Mouse (Mus musculus) neural tube, embryonic 12.5 days (tissue): Measurements from ENCODE around the gene Npnt. TPM values are rescaled to one million over a fixed set of nuclear protein-coding genes. Genes with fewer than 3 reads are reported as not detected.

ENCODE experiments used
- ATAC-seq: fragments of 200-750 bp; cut with Nextera tagmentation; 2 replicates; pipeline ENCODE4 v1.8.0; 2017; ENCODE audit warnings: low read depth, mild to moderate bottlenecking, moderate TSS enrichment, moderate library complexity; ENCODE audit not compliant: low FRiP score
- H3K27ac ChIP-seq: fragments of 300-500 bp; sonication (generic); 2 replicates; pipeline ENCODE4 v1.5.1; 2016
- H3K27me3 ChIP-seq: fragments of 300-500 bp; sonication (generic); replicated peaks from 2 replicates; pipeline ENCODE4 v1.6.1; 2016; ENCODE audit warnings: mild to moderate bottlenecking
- H3K36me3 ChIP-seq: fragments of 300-500 bp; sonication (generic); 2 replicates; pipeline ENCODE4 v1.6.1; 2016; ENCODE audit warnings: mild to moderate bottlenecking
- H3K4me1 ChIP-seq: fragments of 300-500 bp; sonication (generic); 2 replicates; pipeline ENCODE4 v1.6.1; 2016
- H3K4me2 ChIP-seq: fragments of 300-500 bp; sonication (generic); replicated peaks from 2 replicates; pipeline ENCODE4 v1.6.1; 2016; ENCODE audit warnings: mild to moderate bottlenecking
- H3K4me3 ChIP-seq: fragments of 300-500 bp; sonication (generic); 2 replicates; pipeline ENCODE4 v1.5.1; 2016
- H3K9ac ChIP-seq: fragments of 300-500 bp; sonication (generic); 2 replicates; pipeline ENCODE4 v1.6.1; 2016; ENCODE audit warnings: mild to moderate bottlenecking
- H3K9me3 ChIP-seq: fragments of 300-500 bp; sonication (generic); 2 replicates; pipeline ENCODE4 v1.6.1; 2016; ENCODE audit warnings: mild to moderate bottlenecking
- WGBS: fragments of 180-500 bp; shearing (Covaris S2); methylation state at CpG from one replicate; pipeline ENCODE4 v1.1.7; 2016; 5-methylcytosine and 5-hydroxymethylcytosine counted together
- polyA plus RNA-seq: library from polyadenylated mRNA; unstranded; fragments of >200 nt; fragmentation: Nextera tagmentation; extraction: Ambion mirVana; gene quantifications from 2 replicates; pipeline ENCODE4 v1.2.1, GENCODE M21; 2016

Gene Npnt
- polyA plus RNA-seq, 1 experiment from 2014 or later = 5.8 TPM

DNA sequence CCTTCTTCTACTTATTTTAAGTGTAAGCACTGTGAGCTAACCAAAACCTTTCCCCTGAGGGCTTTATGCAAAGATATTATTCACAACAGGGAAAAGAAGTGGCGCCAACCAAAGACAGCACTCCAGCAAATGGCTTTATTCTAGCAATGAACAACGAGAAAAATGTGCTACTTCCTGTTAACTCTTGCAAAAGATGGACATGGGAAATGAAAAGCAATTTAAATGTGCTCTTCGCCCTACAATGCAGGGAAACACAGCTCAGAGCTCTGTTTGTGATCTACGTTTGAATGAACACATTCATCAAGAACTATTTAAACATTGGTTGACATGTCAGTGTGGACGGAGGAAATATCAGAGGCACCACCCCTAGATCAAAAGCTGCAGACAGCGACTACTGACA, 20.2 kb downstream of the Npnt start:
- 68% methylated on average over 6 of the region's 6 CpGs for WGBS
- Histone ChIP-seq H3K4me1 (no peaks in the 10 kb centered on the region), H3K9me3 (no peaks in the 10 kb centered on the region), H3K27ac (no peak overlapping the region), H3K4me2 (no peak overlapping the region), H3K9ac (no peak overlapping the region), H3K36me3 (no peaks in the 10 kb centered on the region), H3K4me3 (no peak overlapping the region), H3K27me3 (no peaks in the 10 kb centered on the region)
- no peak for ATAC-seq

DNA sequence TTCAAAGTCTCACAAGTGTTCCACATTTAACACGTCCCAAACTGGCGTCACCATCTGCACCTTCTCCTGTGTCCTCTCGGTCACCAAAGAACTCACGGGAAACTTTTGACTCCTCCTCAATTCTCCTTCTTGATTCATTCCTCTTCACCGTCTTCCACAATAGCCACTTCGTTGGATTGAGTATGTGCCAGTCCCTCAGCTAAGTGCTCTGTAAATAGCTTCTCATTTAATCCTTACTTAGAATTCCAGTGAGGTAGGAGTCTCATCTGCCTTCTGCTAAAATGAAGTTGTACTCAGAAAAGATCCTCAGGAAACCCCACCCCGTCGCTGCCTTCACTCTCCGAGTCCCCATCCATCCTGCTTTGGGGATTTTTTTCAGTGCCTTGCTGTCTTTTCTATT, 21.9 kb downstream of the Npnt start:
- WGBS = 90% methylated on average over 9 of the region's 9 CpGs
- Histone ChIP-seq H3K27ac (no peak overlapping the region), H3K36me3 (no peaks in the 10 kb centered on the region), H3K4me3 (no peak overlapping the region), H3K4me1 (no peaks in the 10 kb centered on the region), H3K27me3 (no peaks in the 10 kb centered on the region), H3K9me3 (no peaks in the 10 kb centered on the region), H3K4me2 (no peak overlapping the region), H3K9ac (no peak overlapping the region)
- ATAC-seq = no peak

DNA sequence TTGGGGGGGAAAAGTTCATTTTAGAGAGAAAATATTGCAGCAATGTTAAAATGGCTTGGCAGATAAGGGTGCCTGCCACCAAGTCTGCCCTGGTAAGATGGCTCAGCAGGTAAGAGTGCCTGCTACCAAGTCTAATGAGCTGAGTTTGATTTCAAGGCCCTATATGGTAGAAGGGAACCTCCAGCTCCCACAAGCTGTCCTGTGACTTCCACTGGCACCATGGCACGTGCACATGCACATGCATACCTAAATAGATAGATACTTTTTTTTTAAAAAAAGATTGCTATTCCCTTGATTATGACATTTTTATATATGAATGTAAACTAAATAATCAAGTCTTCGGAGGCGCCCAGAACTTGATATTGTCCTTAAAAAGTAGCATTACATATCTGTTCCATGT, 30.3 kb downstream of the Npnt start:
- H3K9me3 ChIP-seq = no peaks in the 10 kb centered on the region
- H3K4me2 ChIP-seq = no peak overlapping the region
- no peaks in the 10 kb centered on the region for H3K27me3 ChIP-seq
- no peaks in the 10 kb centered on the region for H3K4me1 ChIP-seq
- ATAC-seq = no peak
- no peak overlapping the region for H3K27ac ChIP-seq
- H3K9ac ChIP-seq = no peak overlapping the region
- no peak overlapping the region for H3K4me3 ChIP-seq
- no peaks in the 10 kb centered on the region for H3K36me3 ChIP-seq
- WGBS = 93% methylated on average over 3 of the region's 3 CpGs

DNA sequence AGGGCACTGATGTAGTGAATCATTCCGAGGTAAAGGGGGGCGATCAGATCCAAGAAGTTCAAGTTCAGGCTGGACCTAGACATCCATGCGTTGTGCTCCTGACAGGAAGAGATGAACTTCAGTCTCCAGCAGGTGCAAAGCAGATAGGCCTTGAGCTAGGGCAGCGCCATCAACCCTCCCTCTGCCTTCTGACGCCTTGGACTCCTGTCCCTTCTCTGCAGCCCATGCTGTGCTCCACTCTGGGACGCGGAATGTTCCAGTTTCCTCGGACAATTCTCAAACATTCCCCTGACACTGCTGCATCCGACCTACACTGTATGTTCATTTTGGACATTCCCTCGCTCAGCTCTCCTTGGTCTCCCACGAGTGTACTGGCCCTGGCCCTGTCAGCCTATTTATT, 30.9 kb downstream of the Npnt start:
- Histone ChIP-seq H3K27me3 (no peaks in the 10 kb centered on the region), H3K4me3 (no peak overlapping the region), H3K36me3 (no peaks in the 10 kb centered on the region), H3K9ac (no peak overlapping the region), H3K4me1 (no peaks in the 10 kb centered on the region), H3K9me3 (no peaks in the 10 kb centered on the region), H3K4me2 (no peak overlapping the region), H3K27ac (no peak overlapping the region)
- 91% methylated on average over 11 of the region's 11 CpGs for WGBS
- ATAC-seq = no peak

DNA sequence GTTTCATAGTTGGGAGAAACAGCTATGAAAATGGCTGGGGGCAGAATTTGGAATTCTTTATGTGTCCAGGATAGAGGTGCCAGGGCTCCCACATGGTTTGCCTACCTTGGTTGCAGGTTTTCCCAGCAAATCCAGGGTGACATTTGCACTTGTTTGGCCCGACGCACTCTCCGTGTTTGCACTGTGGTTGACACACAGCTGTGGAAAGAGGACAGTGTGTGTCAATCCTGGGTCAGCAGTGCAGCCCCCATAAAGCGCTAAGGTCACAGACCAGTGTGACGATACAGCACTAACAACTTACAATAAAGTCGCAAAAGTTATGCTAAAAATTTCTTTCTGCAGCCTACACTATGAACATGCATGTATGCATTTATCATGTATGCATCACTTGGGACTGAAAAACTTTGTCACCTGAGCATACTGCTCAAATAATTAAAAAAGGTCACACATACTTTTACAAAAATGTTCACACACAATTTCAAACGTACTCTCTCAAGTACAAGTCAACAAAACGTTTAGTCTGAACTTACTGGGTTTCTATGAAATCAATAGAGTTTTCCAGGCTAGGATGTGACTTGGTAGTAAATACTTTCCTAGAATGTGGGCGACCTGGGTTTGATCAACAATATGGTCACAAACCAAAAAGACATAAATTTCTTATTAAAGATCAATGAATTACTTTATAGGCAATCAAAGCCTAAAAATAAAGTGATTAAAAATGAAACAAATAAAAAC, 32.6 kb downstream of the Npnt start:
- H3K36me3 ChIP-seq = no peaks in the 10 kb centered on the region
- ATAC-seq = no peak
- no peaks in the 10 kb centered on the region for H3K9me3 ChIP-seq
- no peak overlapping the region for H3K4me2 ChIP-seq
- no peaks in the 10 kb centered on the region for H3K27me3 ChIP-seq
- H3K27ac ChIP-seq = no peak overlapping the region
- WGBS = 88% methylated on average over 9 of the region's 9 CpGs
- H3K4me1 ChIP-seq = no peaks in the 10 kb centered on the region
- no peak overlapping the region for H3K9ac ChIP-seq
- H3K4me3 ChIP-seq = no peak overlapping the region

DNA sequence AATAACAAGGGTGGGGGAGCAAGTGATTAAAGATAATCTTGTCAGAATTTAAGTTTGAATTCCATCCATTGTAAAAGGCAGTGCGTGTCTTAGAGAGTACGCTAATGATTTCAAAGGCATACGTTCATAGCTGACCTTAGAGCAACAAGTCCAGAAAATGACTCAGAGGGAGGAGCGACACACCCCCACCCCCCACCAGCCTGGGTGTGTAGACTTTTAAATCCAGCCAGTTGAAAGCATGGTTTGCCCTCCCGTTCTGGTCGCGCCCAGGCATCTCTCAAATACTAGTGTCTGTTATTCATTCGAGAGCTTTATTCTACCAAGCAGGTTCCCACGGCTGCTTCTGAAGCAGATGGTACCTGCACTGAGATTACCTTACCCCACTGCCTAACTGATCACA, 34.4 kb downstream of the Npnt start:
- H3K27me3 ChIP-seq = no peaks in the 10 kb centered on the region
- ATAC-seq = no peak
- 83% methylated on average over 9 of the region's 9 CpGs for WGBS
- H3K9me3 ChIP-seq = no peaks in the 10 kb centered on the region
- no peaks in the 10 kb centered on the region for H3K36me3 ChIP-seq
- H3K9ac ChIP-seq = no peak overlapping the region
- H3K4me2 ChIP-seq = no peak overlapping the region
- no peak overlapping the region for H3K4me3 ChIP-seq
- H3K4me1 ChIP-seq = no peaks in the 10 kb centered on the region
- H3K27ac ChIP-seq = no peak overlapping the region

DNA sequence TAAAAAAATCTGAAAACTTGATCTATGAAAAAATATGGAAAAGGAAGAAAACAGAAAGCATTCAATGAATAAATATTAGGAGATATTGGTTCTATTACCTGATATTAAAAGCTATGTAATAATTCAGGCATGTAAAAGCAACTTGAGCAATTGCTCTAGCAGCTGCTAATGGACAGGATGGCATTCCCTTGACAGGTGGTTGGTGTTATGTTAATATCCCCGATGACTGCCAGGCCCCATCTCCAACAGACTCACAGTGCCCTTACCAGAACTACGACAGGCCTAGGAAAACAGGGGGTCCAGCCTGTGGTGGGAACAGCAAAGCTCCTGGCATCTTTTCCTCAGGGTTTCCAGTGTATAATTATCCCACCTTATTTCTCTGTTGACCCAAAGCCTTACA, 37.7 kb downstream of the Npnt start:
- WGBS = 74% methylated on average over 2 of the region's 2 CpGs
- no peak for ATAC-seq
- Histone ChIP-seq H3K4me3 (no peak overlapping the region), H3K27ac (no peak overlapping the region), H3K9ac (no peak overlapping the region), H3K27me3 (no peaks in the 10 kb centered on the region), H3K9me3 (no peaks in the 10 kb centered on the region), H3K4me2 (no peak overlapping the region), H3K36me3 (no peaks in the 10 kb centered on the region), H3K4me1 (no peaks in the 10 kb centered on the region)

DNA sequence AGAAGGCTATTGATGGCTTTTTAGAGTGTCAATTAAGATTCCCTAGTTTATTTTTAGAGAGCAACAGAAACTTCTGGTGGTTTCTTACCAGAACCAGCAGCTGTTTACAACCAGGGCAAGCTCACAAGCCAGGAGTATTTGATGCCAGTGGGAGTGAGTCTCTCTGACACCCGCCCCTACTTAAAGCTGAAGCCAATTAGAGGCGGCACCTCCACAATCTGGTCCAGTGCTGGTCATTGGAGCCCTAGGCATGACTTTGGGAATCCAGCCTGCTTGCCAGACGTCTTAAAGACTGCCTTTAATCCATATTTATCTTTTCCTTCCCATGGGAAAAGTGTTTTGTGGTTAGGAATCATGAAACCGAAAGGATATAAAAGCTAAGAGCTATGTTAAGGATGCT, 38.4 kb downstream of the Npnt start:
- no peak for ATAC-seq
- 51% methylated on average over 4 of the region's 4 CpGs for WGBS

DNA sequence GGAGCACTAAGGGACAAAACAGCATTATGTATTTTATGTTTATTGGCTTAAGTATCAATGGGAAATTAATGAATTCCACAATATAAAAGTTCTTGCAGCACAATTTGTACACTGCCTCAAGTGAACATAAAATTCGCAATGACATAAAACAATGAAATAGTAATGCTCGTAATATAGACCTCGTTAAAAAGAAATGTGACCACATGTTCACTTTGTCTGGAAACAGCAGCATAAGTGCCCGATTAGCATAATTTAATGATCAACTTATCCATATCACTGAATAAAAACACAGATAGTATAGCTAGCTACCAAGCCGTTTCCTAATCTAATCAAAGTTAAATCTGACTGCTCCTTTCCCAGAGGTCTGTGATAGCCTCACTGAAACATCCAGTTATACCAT, 39.4 kb downstream of the Npnt start:
- ATAC-seq = no peak
- no peaks in the 10 kb centered on the region for H3K36me3 ChIP-seq
- no peaks in the 10 kb centered on the region for H3K27me3 ChIP-seq
- no peaks in the 10 kb centered on the region for H3K4me1 ChIP-seq
- H3K9me3 ChIP-seq = no peaks in the 10 kb centered on the region
- WGBS = 78% methylated on average over 5 of the region's 5 CpGs
- no peak overlapping the region for H3K4me3 ChIP-seq
- no peak overlapping the region for H3K4me2 ChIP-seq
- no peak overlapping the region for H3K9ac ChIP-seq
- H3K27ac ChIP-seq = no peak overlapping the region

More for the DNA sequence above, 38.4 kb downstream of the Npnt start:
- no peaks in the 10 kb centered on the region for H3K36me3 ChIP-seq
- no peaks in the 10 kb centered on the region for H3K4me1 ChIP-seq
- H3K27me3 ChIP-seq = no peaks in the 10 kb centered on the region
- no peaks in the 10 kb centered on the region for H3K9me3 ChIP-seq
- no peak overlapping the region for H3K9ac ChIP-seq
- H3K4me2 ChIP-seq = no peak overlapping the region
- no peak overlapping the region for H3K27ac ChIP-seq
- H3K4me3 ChIP-seq = no peak overlapping the region

DNA sequence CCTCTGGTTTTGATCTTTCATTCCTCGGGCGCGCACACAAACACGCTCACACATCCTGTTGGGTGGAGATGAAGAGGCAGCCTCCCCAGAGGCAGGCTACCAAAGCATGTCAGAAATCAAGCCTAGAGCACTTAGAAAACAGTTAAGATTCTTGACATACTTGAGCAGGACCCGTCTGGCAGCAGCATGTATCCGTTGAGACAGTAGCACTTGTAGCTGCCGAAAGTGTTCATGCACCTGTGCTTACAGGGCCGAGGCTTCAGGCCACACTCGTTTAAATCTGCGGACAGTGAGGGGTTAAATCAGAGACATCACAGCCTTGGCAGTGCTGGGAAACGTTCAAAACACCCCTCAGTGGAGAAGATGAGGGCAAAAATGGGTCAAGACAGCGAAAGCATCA, 40.4 kb downstream of the Npnt start:
- no peak for ATAC-seq
- 69% methylated on average over 12 of the region's 12 CpGs for WGBS
- no peaks in the 10 kb centered on the region for H3K9me3 ChIP-seq

DNA sequence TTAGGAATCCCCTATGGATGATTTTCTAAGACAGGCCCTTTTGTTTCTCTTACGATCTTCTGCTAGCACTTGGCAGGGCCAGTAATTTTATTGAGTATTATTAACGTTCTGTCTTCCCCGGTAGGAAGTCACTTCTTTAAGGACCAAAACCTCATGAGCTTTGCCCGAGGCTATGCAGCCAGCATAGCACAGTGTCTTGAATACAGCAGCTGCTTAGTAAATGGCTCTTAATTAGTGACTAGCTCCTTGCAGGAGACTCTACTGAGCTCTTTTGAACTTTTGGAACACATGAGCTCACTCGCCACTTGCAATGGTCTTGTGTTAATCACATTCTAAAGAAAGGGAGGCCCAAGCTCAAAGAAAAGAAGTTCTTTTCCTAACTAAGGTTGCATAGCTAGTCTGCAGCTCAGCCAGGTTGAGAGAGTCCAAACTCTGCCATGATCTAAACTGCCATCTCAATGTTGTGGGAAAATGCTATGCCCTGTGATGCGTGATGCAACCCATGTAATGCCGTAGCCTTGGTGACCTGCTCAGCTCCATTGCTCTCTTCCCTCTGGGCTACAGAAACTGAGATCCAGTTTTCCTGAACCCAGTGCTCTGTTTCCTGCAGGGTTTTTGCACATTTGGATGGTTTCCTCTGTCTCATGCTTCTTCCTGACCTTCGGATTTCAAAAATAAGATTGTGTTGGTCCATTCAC, 42.4 kb downstream of the Npnt start:
- H3K27me3 ChIP-seq = no peaks in the 10 kb centered on the region
- H3K9me3 ChIP-seq = no peaks in the 10 kb centered on the region
- H3K9ac ChIP-seq = no peak overlapping the region
- no peak overlapping the region for H3K4me2 ChIP-seq
- H3K4me1 ChIP-seq = no peaks in the 10 kb centered on the region
- no peaks in the 10 kb centered on the region for H3K36me3 ChIP-seq
- H3K4me3 ChIP-seq = no peak overlapping the region
- H3K27ac ChIP-seq = no peak overlapping the region
- ATAC-seq = no peak
- WGBS = 74% methylated on average over 8 of the region's 8 CpGs

More for the DNA sequence above, 40.4 kb downstream of the Npnt start:
- Histone ChIP-seq H3K27me3 (no peaks in the 10 kb centered on the region), H3K36me3 (no peaks in the 10 kb centered on the region), H3K9ac (no peak overlapping the region), H3K4me1 (no peaks in the 10 kb centered on the region), H3K4me2 (no peak overlapping the region), H3K27ac (no peak overlapping the region), H3K4me3 (no peak overlapping the region)

DNA sequence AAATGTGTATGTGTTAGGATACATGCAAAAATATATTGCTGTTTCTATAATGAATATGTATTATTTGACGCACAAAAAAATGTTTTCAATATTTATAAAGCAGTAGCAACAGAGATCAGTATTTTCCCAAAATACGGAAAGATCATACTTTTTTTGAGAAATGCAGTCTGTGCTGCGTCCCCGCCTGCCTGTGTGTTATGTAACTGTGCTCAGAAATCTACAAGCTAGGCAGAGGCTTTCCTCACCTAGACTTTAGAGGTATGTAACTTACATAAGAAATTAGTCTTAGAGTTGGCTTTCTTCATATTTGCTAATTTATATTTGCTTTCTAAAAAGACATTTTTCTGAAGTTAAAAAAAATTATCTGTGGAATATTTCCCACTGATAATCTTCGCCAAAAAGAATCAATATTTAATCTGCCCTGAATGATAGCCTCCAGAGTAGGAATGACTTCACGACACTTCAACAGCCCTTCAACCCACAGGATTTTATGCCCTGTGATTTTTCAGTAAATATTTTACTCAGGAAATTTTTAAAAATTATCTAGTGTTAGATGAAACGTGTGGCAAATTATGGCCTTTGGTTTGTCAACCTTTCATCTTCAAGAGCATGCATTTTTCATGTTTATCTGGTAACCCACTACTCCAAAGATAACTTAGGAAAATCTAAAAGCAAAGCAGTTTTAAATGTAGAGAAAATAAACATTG, 44.7 kb downstream of the Npnt start:
- no peaks in the 10 kb centered on the region for H3K4me1 ChIP-seq
- H3K4me3 ChIP-seq = no peak overlapping the region

More for the DNA sequence above, 44.7 kb downstream of the Npnt start:
- H3K27ac ChIP-seq = no peak overlapping the region
- no peaks in the 10 kb centered on the region for H3K27me3 ChIP-seq
- ATAC-seq = no peak
- H3K36me3 ChIP-seq = no peaks in the 10 kb centered on the region
- H3K9me3 ChIP-seq = no peaks in the 10 kb centered on the region
- no peak overlapping the region for H3K4me2 ChIP-seq
- WGBS = 92% methylated on average over 7 of the region's 7 CpGs
- H3K9ac ChIP-seq = no peak overlapping the region
